Mouse (Mus musculus) layer of hippocampus, postnatal 25 days (tissue): ENCODE data around the gene Pdcd11. TPM values are rescaled to one million over a fixed set of nuclear protein-coding genes. Genes with fewer than 3 reads are reported as not detected.

Source experiments
- DNase-seq, 2 experiments: peaks; one replicate each; pipeline ENCODE4 v3.0.0; 2022; ENCODE audit warnings: mixed read lengths in 2 of 2, low spot score in 1 of 2; ENCODE audit errors: extremely low spot score in 1 of 2
- total RNA-seq, 2 experiments: library from RNA; stranded (reverse); gene quantifications; 2 replicates each; pipeline ENCODE4 v1.2.3; 2021

Gene Pdcd11
- total RNA-seq, 2 experiments from 2014 or later: 15.7 to 19.2 TPM

DNA sequence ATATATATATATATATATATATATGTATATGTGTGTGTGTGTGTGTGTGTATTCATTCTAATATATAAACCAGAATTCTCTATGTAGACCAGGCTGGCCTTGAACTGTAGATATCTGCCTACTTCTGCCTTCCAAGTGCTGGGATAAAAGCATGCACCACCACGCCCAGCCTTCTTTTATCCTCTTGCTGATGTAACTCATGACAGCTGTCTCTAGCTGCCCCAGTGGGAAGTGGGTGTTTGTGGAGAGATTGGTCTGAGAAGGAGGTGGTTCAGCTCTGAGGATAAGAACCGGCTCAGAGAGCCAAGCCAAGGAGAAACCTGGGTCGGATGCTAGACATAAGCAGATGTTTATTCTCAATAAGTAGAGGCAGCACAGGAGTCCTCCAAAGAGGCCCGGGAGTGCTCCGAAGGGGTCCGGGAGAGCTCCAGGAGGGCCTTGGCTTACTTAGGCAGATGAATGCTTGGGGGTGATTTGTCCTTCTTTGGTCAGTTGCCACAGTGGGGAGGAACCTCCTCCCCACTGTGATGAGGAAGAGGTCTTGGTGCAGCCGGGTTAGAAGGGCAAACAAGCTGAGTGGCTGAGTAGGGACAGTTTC, 77.1 kb downstream of the Pdcd11 start:
- no peak for DNase-seq

DNA sequence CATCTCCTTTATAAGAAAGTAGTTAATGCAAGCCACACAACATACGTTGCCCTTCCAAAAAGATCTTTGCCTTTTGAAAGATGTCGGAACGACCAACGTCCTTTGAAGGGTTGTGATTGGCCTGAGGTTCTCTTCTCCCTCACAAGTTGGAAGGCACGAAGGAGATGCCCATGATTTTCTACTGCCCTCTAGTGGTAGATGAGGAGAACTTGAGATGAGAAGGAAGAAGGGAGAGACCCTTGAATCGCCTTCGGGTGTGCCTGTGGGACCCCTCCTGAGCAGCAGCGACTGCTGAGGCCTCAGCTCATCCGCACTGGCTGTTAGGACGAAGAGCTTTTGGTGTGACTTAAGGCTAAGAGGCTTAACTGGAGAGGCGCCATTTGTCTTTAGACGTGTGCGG, 77.7 kb downstream of the Pdcd11 start:
- peak in 1 of 2 experiments; percentile 20 for DNase-seq

DNA sequence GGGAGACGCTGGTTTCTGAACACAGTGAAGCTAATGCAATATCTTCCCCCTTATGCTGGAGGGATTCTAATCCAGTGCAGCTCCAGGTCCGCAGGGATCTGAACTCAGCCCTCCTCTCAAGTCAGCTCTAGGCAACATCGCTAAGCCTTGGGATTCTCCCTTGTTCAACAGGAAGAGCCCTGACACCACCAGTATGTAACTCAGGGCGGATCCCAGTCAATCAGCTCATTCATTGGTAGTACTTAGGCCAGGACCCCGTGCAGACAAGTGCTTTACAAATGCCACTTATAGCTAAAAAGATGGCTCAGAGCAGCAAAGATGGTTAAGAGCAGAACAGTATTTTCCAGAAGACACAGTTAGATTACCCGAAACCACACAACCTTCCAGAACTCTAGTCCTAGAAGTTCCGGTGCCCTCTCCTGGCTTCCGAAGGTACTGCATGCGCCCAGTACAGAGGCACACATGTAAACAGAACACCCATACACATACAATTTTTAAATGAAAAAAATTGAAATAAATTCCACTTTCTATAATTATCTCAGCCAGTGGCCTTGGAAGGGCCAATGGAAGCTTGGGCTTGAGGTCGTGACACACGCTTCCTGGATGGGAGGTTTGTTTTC, 78.3 kb downstream of the Pdcd11 start:
- DNase-seq: peak; percentile 82 to 96

DNA sequence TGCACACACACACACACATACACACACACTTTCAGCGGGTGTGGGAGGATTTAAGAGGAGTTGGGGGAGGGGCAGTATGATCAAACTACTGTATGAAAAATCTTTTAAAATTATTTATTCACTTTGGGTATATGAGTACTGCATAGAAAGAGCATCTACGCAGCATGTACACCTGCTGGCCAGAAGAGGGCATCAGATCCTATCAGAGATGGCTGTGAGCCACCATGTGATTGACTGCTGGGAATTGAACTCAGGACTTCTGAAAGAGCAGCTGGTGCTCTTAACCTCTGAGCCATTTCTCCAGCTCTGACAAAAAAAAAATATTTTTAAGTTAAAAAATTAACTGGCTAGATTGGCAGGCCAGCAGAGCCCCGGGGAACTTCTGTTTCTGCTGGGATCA, 83.9 kb downstream of the Pdcd11 start:
- no peak for DNase-seq

DNA sequence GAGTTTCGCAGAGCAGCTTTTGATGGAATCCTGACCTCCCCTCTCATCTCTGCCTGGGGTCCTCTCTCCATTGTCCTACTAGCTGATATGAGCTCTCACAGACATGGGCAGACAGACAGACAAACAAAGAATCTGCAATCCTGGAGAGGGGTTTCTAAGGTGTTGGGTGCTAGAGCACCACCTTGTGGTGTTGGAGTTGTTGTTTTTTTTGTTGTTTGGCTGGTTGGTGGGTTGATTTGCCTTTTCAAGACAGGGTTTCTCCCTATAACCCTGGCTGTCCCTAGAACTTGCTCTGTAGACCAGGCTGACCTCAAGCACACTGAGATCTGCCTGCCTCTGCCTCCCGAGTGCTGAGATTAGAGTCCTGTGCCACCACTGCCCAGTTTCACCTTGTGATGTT, 84.9 kb downstream of the Pdcd11 start:
- no peak for DNase-seq

DNA sequence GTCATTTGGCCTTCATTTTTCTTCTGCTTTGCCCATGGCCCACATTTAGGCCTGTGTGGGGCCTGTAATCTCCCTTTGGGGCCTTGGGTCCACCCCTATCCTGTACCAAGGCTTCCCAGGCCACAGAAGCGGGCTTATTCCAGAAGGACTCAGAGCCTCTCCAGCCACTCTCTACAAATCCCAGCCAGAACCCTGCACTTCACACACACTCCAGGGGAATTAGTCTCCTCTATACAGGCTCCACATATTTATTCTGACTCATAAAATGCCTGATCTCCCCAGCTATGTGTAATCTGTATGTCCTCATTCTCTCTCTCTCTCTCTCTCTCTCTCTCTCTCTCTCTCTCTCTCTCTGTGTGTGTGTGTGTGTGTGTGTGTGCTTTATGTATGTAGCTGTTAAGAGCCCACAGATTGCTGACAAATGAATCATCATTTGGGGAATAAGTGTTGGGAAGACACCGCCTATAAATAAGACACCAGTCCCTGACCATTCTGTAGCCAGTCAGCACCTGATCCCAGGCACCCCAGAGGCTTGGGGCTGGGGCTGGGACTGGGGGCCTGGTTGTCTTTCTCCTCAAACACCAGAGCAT, 86.4 kb downstream of the Pdcd11 start:
- no peak for DNase-seq

DNA sequence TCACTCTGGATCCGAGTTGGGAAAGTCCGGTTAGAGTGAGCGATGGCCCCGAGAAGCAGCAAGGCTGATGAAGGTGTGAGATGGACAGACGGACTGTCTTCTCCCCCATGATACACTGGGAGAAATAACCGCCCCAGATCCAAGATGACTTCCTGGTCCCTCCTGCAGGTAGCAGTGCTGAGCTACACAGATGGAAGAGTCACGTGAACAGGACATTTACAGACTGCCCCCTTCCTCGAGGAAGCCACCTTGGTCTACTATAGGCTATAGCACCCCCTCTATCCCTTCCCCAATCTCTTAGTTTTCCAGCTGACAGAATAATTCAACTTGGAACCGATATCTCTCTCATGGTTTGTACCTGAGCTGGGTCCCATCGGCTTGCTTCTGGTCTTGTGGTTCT, 87.4 kb downstream of the Pdcd11 start:
- peak in 1 of 2 experiments; percentile 20 for DNase-seq

DNA sequence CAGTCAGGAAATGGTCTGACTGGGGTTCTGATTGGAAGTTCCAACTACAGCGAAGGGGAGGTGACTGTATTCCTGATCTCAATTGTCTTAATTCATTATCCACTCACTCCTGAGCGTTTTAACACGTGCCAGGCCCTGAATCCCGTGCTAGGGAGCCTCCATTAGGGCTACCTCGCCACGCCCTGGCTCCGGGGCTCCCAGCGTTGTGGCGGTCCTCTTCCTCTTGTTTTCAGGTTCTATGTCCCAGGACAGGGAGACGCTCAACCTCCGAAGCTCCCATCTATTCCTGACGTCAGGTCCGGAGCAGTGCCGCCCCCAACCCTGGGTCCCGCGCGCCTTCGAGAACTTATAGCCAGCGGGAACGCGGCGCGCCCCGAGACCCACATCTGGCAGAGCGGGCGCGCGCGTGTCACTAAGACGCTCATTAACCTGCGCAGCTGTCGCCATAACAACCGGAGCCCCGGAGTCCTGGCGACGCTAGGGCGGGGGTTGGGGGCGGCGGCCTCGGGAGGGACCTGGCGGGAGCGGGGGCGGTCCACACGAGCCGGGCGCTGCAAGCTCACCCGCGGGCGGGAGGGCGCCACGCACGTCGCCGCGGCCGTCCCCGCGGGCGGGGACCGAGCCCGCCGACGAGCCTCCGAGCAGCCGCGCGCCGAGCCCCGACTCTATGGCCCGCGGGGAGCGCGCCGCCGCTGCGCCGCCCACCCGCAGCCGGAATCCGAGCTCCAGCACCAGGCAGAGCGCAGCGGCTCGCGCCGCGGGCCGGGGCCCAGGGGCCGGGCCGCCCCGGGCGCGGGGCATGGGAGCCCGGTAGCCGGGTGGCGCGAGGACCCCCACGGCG, 88.1 kb downstream of the Pdcd11 start, which contains the start of gene Neurl1a:
Neurl1a (plus strand) TSS at position 390 of the 841 bp plus-strand sequence.
- DNase-seq: peak; percentile 39 to 68

DNA sequence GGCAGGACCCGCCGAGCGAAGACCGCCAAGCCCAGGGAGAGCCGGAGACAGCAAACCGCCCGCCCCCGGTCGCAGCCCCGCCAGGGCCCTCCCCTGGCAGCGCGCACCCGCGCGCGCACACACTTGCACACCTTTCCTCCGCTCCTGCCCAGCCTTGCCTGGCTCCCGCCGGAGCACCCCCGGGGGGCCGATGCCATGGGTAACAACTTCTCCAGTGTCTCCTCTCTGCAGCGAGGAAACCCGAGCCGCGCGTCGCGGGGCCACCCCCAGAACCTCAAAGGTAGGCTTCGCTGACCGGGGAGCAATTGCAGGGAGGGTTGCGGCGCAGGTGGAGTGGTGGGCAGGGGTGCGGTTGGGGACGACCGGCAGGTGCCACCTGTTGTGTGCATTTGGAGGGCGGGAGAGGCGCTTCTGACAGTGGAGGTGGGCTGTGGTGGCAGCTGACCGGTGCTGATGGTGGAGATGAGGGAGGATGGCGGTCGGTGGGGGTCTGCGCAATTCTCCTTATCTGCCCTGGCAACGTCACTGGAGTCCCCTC, 88.8 kb downstream of the Pdcd11 start:
- DNase-seq: peak; percentile 35 to 58

DNA sequence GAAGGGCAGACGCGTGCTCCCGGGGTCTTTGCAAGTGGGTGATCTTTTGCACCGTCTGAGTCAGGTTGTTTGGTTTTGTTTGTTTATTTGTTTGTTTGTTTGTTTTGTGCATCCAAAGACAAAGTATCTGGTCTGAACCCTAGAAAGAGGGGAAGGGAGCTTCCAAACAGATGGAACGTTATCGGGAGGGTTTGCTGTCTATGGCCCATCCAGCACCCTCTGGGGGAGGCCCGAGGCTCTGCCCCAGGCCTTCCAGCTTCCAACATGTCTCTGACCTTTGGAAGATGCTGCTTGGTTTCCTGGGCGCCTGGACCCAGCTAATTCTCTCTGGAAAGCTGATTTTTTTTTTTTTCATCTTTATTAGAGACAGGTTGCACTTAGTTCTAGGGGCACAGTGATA, 89.4 kb downstream of the Pdcd11 start:
- no peak for DNase-seq

Other genes with a start within 250 kb of the Pdcd11 start
- gene Ina, start 76.1 kb upstream of the Pdcd11 start, total RNA-seq: 100 to 1,000 TPM; 178 to 189 TPM
- gene Nt5c2, start 75.6 kb upstream of the Pdcd11 start, total RNA-seq: 10 to 100 TPM; 70.7 to 71.1 TPM
- 10 to 100 TPM; 14.5 to 20.2 TPM for gene Pcgf6, start 39.9 kb upstream of the Pdcd11 start, total RNA-seq
- 1 to 10 TPM; 6.0 to 7.2 TPM for gene Taf5, start 23.0 kb upstream of the Pdcd11 start, total RNA-seq
- 100 to 1,000 TPM; 780 to 828 TPM for gene Usmg5, start 121 bp upstream of the Pdcd11 start, total RNA-seq
- 1 to 10 TPM; 4.9 to 5.2 TPM for gene Calhm2, start 47.5 kb downstream of the Pdcd11 start, total RNA-seq
- gene Calhm1, start 53.5 kb downstream of the Pdcd11 start, total RNA-seq: not detected
- not detected for gene Calhm3, start 67.0 kb downstream of the Pdcd11 start, total RNA-seq
- 100 to 1,000 TPM; 186 to 192 TPM for gene Neurl1a, start 88.1 kb downstream of the Pdcd11 start, total RNA-seq